Mouse (Mus musculus) heart, embryonic 15.5 days (tissue): ENCODE results near the gene Yy1. TPM values are rescaled to one million over a fixed set of nuclear protein-coding genes. Genes with fewer than 3 reads are reported as not detected.

Experiments used
- ATAC-seq: fragments of 200-750 bp; cut with Nextera tagmentation; replicated peaks from 2 replicates; pipeline ENCODE4 v1.8.0; 2017; ENCODE audit warnings: low read depth, moderate TSS enrichment; ENCODE audit not compliant: insufficient number of reproducible peaks, insufficient read depth, low FRiP score
- H3K27ac ChIP-seq: fragments of 300-500 bp; sonication (generic); 2 replicates; pipeline ENCODE4 v1.5.1; 2015; ENCODE audit warnings: mild to moderate bottlenecking, inconsistent platforms
- H3K27me3 ChIP-seq: fragments of 300-500 bp; sonication (generic); 2 replicates; pipeline ENCODE4 v1.6.1; 2015; ENCODE audit warnings: inconsistent platforms
- H3K36me3 ChIP-seq: fragments of 300-500 bp; sonication (generic); 2 replicates; pipeline ENCODE4 v1.6.1; 2015; ENCODE audit warnings: mild to moderate bottlenecking, inconsistent platforms
- H3K4me1 ChIP-seq: fragments of 300-500 bp; sonication (generic); replicated peaks from 2 replicates; pipeline ENCODE4 v1.6.1; 2015; ENCODE audit warnings: inconsistent platforms
- H3K4me2 ChIP-seq: fragments of 300-500 bp; sonication (generic); 2 replicates; pipeline ENCODE4 v1.6.1; 2015; ENCODE audit warnings: inconsistent platforms, mild to moderate bottlenecking, moderate library complexity
- H3K4me3 ChIP-seq: fragments of 300-500 bp; sonication (generic); 2 replicates; pipeline ENCODE4 v1.5.1; 2015; ENCODE audit warnings: mild to moderate bottlenecking, inconsistent platforms
- H3K9ac ChIP-seq: fragments of 300-500 bp; sonication (generic); 2 replicates; pipeline ENCODE4 v1.6.1; 2015; ENCODE audit warnings: mild to moderate bottlenecking, inconsistent platforms
- H3K9me3 ChIP-seq: fragments of 300-500 bp; sonication (generic); replicated peaks from 2 replicates; pipeline ENCODE4 v1.6.1; 2016; ENCODE audit warnings: inconsistent platforms
- WGBS: fragments of 180-500 bp; shearing (Covaris S2); methylation state at CpG from one replicate; pipeline ENCODE4 v1.1.7; 2015; ENCODE audit warnings: mixed read lengths; 5-methylcytosine and 5-hydroxymethylcytosine counted together
- polyA plus RNA-seq: library from polyadenylated mRNA; unstranded; fragments of >200 nt; fragmentation: Nextera tagmentation; extraction: Ambion mirVana; gene quantifications from 2 replicates; pipeline ENCODE4 v1.2.1, GENCODE M21; 2015

Gene Yy1
- polyA plus RNA-seq, 1 experiment from 2014 or later: 10.5 TPM

DNA sequence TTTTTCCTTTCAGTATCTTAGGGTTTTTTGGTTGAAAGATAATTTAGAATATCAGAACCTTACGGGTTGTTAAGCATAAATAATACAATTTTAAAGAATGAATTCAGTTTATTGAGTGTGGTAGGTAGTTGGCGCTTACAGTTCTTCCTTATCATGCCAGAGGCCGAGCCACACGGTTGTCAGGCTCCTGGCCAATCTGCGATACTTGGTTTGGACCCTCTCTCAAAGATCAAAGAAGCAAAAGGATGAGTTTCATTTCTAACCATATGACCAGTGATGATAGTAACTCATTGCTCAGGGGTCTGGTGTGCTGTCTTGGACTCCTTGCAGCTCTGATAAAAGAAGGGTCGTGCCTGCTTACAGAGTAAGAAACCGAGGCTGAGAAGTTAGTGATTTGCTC is 17.5 kb downstream of the Yy1 start:
- peaks cover 10% of the 10 kb centered on the region; the same call in 1 of the 2 replicates for H3K36me3 ChIP-seq
- no peak overlapping the region for H3K4me2 ChIP-seq
- 66% methylated on average over 7 of the region's 7 CpGs for WGBS
- no peak overlapping the region for H3K9ac ChIP-seq
- ATAC-seq: no peak
- H3K27ac ChIP-seq: no peak overlapping the region
- H3K4me3 ChIP-seq: no peak overlapping the region
- H3K27me3 ChIP-seq: no peaks in the 10 kb centered on the region
- H3K4me1 ChIP-seq: peaks cover 38% of the 10 kb centered on the region
- no peaks in the 10 kb centered on the region for H3K9me3 ChIP-seq

GRCm38 (mm10) chr12:108811133-108811532 is 18.4 kb downstream of the Yy1 start:
- Histone ChIP-seq H3K9ac (no peak overlapping the region), H3K4me1 (peaks cover 35% of the 10 kb centered on the region), H3K9me3 (no peaks in the 10 kb centered on the region), H3K27me3 (no peaks in the 10 kb centered on the region), H3K36me3 (peaks cover 10% of the 10 kb centered on the region; the same call in 1 of the 2 replicates), H3K27ac (no peak overlapping the region), H3K4me3 (no peak overlapping the region), H3K4me2 (no peak overlapping the region)
- 50% methylated on average over 2 of the region's 2 CpGs for WGBS
- no peak for ATAC-seq

DNA sequence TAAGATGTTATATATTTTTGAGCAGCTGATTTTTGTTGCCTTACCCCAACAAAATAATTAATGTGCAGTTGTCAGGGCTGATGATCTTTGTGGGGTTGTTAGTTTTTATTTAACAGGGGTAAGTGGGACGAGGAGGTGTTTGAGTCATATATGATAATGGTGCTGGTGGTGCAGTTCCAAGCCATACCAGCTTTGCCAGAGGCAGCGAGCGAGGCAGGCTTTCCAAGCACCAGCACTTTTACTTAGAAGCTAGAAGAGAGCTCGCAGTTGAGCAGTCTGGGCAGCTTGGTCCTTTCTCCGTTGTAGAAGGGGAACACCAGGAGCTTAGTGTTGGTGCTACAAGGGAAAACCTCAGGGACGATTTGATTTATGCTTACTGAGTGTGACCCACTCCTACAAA is 19.7 kb downstream of the Yy1 start:
- peaks cover 15% of the 10 kb centered on the region for H3K36me3 ChIP-seq
- no peaks in the 10 kb centered on the region for H3K27me3 ChIP-seq

GRCm38 (mm10) chr12:108814470-108814869 is 21.7 kb downstream of the Yy1 start:
- ATAC-seq: no peak
- no peaks in the 10 kb centered on the region for H3K9me3 ChIP-seq
- H3K27ac ChIP-seq: no peak overlapping the region
- no peak overlapping the region for H3K9ac ChIP-seq
- no peak overlapping the region for H3K4me2 ChIP-seq
- H3K4me1 ChIP-seq: peaks cover 27% of the 10 kb centered on the region; the same call in 1 of the 2 replicates
- H3K4me3 ChIP-seq: no peak overlapping the region
- H3K36me3 ChIP-seq: peaks cover 19% of the 10 kb centered on the region
- 91% methylated on average over 6 of the region's 6 CpGs for WGBS
- H3K27me3 ChIP-seq: no peaks in the 10 kb centered on the region

More for the DNA sequence above, 19.7 kb downstream of the Yy1 start:
- H3K4me2 ChIP-seq: no peak overlapping the region
- WGBS: 80% methylated on average over 6 of the region's 6 CpGs
- no peak for ATAC-seq
- no peak overlapping the region for H3K4me3 ChIP-seq
- no peaks in the 10 kb centered on the region for H3K9me3 ChIP-seq
- H3K9ac ChIP-seq: no peak overlapping the region
- no peak overlapping the region for H3K27ac ChIP-seq
- H3K4me1 ChIP-seq: peaks cover 36% of the 10 kb centered on the region

DNA sequence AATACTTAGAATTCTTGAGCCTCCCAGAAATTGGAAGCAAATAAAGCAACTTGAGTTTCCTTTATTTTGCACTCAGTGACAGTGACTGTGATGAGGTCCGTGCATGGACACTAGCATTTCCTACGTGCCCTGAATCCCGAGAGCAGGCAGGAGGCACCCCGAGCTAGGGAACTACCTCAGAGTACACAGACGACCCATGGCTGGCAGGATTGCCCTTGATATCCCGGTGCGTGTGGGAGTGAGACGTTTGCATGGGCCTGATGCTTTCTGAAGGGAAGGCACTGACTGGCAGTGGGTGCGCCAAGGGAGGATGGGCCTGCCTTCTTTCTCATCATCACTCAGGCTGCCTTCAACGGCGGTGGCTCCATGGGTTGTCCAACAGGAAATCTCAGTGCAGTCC is 23.8 kb downstream of the Yy1 start:
- WGBS: 66% methylated on average over 11 of the region's 11 CpGs
- H3K4me3 ChIP-seq: no peak overlapping the region
- no peak overlapping the region for H3K9ac ChIP-seq
- no peak for ATAC-seq
- peaks cover 16% of the 10 kb centered on the region for H3K36me3 ChIP-seq
- H3K9me3 ChIP-seq: no peaks in the 10 kb centered on the region
- H3K4me2 ChIP-seq: no peak overlapping the region
- H3K27me3 ChIP-seq: no peaks in the 10 kb centered on the region
- H3K27ac ChIP-seq: no peak overlapping the region
- H3K4me1 ChIP-seq: peaks cover 16% of the 10 kb centered on the region

- no peak for ATAC-seq
- Histone ChIP-seq H3K36me3 (peaks cover 9% of the 10 kb centered on the region), H3K27ac (no peak overlapping the region), H3K9me3 (no peaks in the 10 kb centered on the region), H3K4me2 (no peak overlapping the region), H3K9ac (no peak overlapping the region), H3K4me3 (no peak overlapping the region), H3K27me3 (no peaks in the 10 kb centered on the region), H3K4me1 (peaks cover 8% of the 10 kb centered on the region)
- WGBS: 76% methylated on average over 4 of the region's 4 CpGs
These were observed 27.7 kb downstream of the Yy1 start for GRCm38 (mm10) chr12:108820461-108820860.

GRCm38 (mm10) chr12:108823036-108823435 is 30.3 kb downstream of the Yy1 start:
- Histone ChIP-seq H3K27ac (no peak overlapping the region), H3K36me3 (no peaks in the 10 kb centered on the region), H3K4me2 (no peak overlapping the region), H3K27me3 (no peaks in the 10 kb centered on the region), H3K4me3 (no peak overlapping the region), H3K4me1 (peaks cover 6% of the 10 kb centered on the region), H3K9me3 (no peaks in the 10 kb centered on the region), H3K9ac (no peak overlapping the region)
- WGBS: 68% methylated on average over 8 of the region's 8 CpGs
- ATAC-seq: no peak

- 85% methylated on average over 15 of the region's 15 CpGs for WGBS
These were observed 31.6 kb downstream of the Yy1 start for GRCm38 (mm10) chr12:108824225-108824874.

DNA sequence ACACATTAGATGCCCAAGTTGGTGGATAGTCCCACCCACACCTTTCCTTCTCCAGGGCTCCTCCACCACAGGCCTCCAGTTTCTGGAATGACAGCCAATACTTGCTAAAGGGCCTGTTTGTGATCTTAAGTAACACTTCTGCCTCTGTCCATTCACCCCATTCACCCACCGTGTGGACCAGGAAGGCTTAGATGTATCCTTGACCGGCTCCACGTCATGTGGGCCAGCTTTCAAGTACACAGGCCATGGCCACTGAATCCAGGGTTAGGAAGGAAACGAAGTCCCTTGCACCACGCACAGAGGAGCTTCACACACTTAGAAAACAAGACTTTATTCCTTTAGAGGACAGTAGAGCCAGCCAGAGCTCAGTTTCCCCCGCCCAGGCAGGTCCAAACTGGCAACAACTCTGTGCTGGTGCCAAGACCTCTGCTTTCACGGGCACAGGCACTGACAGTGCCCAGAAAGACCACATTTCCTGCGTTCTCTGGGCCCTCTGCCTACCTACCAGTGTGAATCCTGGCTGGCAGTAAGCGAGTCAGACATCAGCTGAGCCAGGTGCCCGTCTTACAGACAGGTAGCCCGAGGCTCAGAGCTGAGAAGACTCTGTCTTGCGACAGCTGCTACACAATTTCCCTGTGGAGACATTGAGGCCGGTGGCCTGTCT is 32.9 kb downstream of the Yy1 start:
- H3K4me3 ChIP-seq: no peak overlapping the region
- H3K27ac ChIP-seq: no peak overlapping the region
- H3K36me3 ChIP-seq: no peaks in the 10 kb centered on the region
- H3K9me3 ChIP-seq: no peaks in the 10 kb centered on the region
- 92% methylated on average over 13 of the region's 13 CpGs for WGBS
- no peaks in the 10 kb centered on the region for H3K4me1 ChIP-seq
- no peak overlapping the region for H3K9ac ChIP-seq
- H3K4me2 ChIP-seq: no peak overlapping the region
- no peak for ATAC-seq
- no peaks in the 10 kb centered on the region for H3K27me3 ChIP-seq

More at GRCm38 (mm10) chr12:108824225-108824874, 31.6 kb downstream of the Yy1 start:
- no peaks in the 10 kb centered on the region for H3K36me3 ChIP-seq
- no peak overlapping the region for H3K4me2 ChIP-seq
- no peak overlapping the region for H3K27ac ChIP-seq
- H3K9ac ChIP-seq: no peak overlapping the region
- no peak for ATAC-seq
- H3K4me1 ChIP-seq: peaks cover 6% of the 10 kb centered on the region
- H3K4me3 ChIP-seq: no peak overlapping the region
- H3K27me3 ChIP-seq: no peaks in the 10 kb centered on the region
- H3K9me3 ChIP-seq: no peaks in the 10 kb centered on the region

DNA sequence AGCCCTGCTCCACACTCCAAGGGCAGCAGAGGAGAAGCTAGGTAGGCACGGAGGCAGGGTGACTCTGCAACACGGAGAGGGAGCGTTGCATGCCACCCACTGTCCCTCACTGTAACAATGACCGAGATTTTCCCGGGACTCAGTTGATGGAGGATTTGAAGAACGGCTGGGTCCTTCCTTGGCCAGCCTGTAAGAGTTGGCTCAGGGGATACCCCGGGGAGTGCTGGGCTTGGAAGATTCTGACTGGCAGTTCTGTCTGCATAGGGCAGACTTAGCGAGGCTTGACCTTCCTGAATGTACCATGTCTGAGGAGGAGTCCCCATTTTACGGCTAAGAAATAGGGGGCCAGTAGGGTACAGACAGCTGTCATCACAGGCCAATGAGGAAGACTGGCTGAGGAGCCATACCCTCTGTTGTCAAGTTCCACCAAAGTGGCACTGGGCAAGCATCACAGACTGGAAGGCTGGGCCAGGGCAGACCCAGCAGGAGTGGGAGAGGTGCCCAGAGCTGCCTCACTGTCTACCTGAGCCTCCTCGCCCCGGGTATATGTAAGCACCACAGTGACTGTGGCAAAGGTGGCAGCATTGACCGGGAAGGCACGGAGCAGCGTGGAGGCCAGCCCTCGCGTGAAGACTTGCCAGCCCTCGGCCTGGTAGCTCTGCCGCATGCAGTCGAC is 33.6 kb downstream of the Yy1 start:
- Histone ChIP-seq H3K4me2 (no peak overlapping the region), H3K4me1 (no peaks in the 10 kb centered on the region), H3K27ac (no peak overlapping the region), H3K4me3 (no peak overlapping the region), H3K36me3 (no peaks in the 10 kb centered on the region), H3K27me3 (no peaks in the 10 kb centered on the region), H3K9me3 (no peaks in the 10 kb centered on the region), H3K9ac (no peak overlapping the region)
- 93% methylated on average over 19 of the region's 19 CpGs for WGBS
- no peak for ATAC-seq

GRCm38 (mm10) chr12:108826958-108827535 is 34.3 kb downstream of the Yy1 start:
- Histone ChIP-seq H3K36me3 (no peaks in the 10 kb centered on the region), H3K9ac (no peak overlapping the region), H3K27me3 (no peaks in the 10 kb centered on the region), H3K4me1 (no peaks in the 10 kb centered on the region), H3K27ac (no peak overlapping the region), H3K4me3 (no peak overlapping the region), H3K9me3 (no peaks in the 10 kb centered on the region), H3K4me2 (no peak overlapping the region)
- WGBS: 94% methylated on average over 28 of the region's 28 CpGs
- no peak for ATAC-seq
